Mouse (Mus musculus) neural tube, embryonic 13.5 days (tissue): ENCODE measurements around the gene Igdcc3. TPM values are rescaled to one million over a fixed set of nuclear protein-coding genes. Genes with fewer than 3 reads are reported as not detected.

Experiments
- ATAC-seq: fragments of 200-750 bp; cut with Nextera tagmentation; 2 replicates; pipeline ENCODE4 v1.8.0; 2017; ENCODE audit warnings: low read depth, mild to moderate bottlenecking, moderate TSS enrichment, moderate library complexity
- H3K27ac ChIP-seq: fragments of 300-500 bp; sonication (generic); replicated peaks from 2 replicates; pipeline ENCODE4 v1.5.1; 2015; ENCODE audit warnings: moderate library complexity, mild to moderate bottlenecking, inconsistent platforms
- H3K27me3 ChIP-seq: fragments of 300-500 bp; sonication (generic); 2 replicates; pipeline ENCODE4 v1.6.1; 2015; ENCODE audit warnings: mild to moderate bottlenecking, inconsistent platforms
- H3K36me3 ChIP-seq: fragments of 300-500 bp; sonication (generic); 2 replicates; pipeline ENCODE4 v1.6.1; 2015; ENCODE audit warnings: mild to moderate bottlenecking, inconsistent platforms
- H3K4me1 ChIP-seq: fragments of 300-500 bp; sonication (generic); replicated peaks from 2 replicates; pipeline ENCODE4 v1.6.1; 2015; ENCODE audit warnings: inconsistent platforms
- H3K4me2 ChIP-seq: fragments of 300-500 bp; sonication (generic); 2 replicates; pipeline ENCODE4 v1.6.1; 2015; ENCODE audit warnings: inconsistent platforms, mild to moderate bottlenecking, moderate library complexity
- H3K4me3 ChIP-seq: fragments of 300-500 bp; sonication (generic); 2 replicates; pipeline ENCODE4 v1.5.1; 2015; ENCODE audit warnings: mild to moderate bottlenecking, inconsistent platforms
- H3K9ac ChIP-seq: fragments of 300-500 bp; sonication (generic); 2 replicates; pipeline ENCODE4 v1.6.1; 2015; ENCODE audit warnings: moderate library complexity, mild to moderate bottlenecking, inconsistent platforms
- H3K9me3 ChIP-seq: fragments of 300-500 bp; sonication (generic); 2 replicates; pipeline ENCODE4 v1.6.1; 2016; ENCODE audit warnings: inconsistent platforms
- WGBS: fragments of 180-500 bp; shearing (Covaris S2); methylation state at CpG from one replicate; pipeline ENCODE4 v1.1.7; 2015; 5-methylcytosine and 5-hydroxymethylcytosine counted together
- polyA plus RNA-seq: library from polyadenylated mRNA; unstranded; fragments of >200 nt; fragmentation: Nextera tagmentation; extraction: Ambion mirVana; gene quantifications from 2 replicates; pipeline ENCODE4 v1.2.1, GENCODE M21; 2015

The Igdcc3 gene
- polyA plus RNA-seq, 1 experiment from 2014 or later = 12.9 TPM

- Histone ChIP-seq H3K27me3 (no peaks in the 10 kb centered on the region), H3K4me3 (no peak overlapping the region), H3K27ac (no peak overlapping the region), H3K9ac (no peak overlapping the region), H3K4me2 (no peak overlapping the region), H3K36me3 (peaks cover 14% of the 10 kb centered on the region; the same call in 1 of the 2 replicates), H3K4me1 (peaks cover 24% of the 10 kb centered on the region), H3K9me3 (no peaks in the 10 kb centered on the region)
- ATAC-seq = no peak
- WGBS = 90% methylated on average over 9 of the region's 9 CpGs
These were observed 92.4 kb downstream of the Igdcc3 start for GRCm38 (mm10) chr9:65233243-65233985.

DNA sequence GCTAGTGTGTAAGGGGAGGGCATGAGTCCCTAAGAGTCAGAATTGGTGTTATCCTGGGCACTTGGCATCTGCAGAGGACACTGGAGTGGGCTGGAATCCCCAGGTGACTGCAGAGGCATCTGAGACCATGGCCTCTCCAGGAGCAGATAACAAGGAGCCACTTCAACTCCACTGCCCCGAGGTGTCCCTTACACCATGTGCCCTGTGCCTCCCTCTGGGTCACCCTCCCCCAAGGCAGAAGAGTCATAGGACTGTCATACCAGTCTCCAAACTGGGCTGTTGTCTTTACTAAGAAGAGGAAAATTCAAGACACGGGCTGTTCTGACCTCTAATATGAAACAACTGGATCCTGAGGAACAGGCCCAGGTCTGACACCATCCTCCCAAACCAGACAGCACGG lies 93.7 kb downstream of the Igdcc3 start:
- H3K4me1 ChIP-seq = peaks cover 33% of the 10 kb centered on the region
- H3K9me3 ChIP-seq = no peaks in the 10 kb centered on the region
- H3K9ac ChIP-seq = no peak overlapping the region
- no peak overlapping the region for H3K4me3 ChIP-seq
- 81% methylated on average over 3 of the region's 3 CpGs for WGBS
- ATAC-seq = no peak
- H3K27ac ChIP-seq = no peak overlapping the region
- H3K27me3 ChIP-seq = no peaks in the 10 kb centered on the region
- peaks cover 14% of the 10 kb centered on the region; the same call in 1 of the 2 replicates for H3K36me3 ChIP-seq
- H3K4me2 ChIP-seq = no peak overlapping the region

Other genes starting within 250 kb of the Igdcc3 start
- gene Slc24a1, start 189.6 kb upstream of the Igdcc3 start, polyA plus RNA-seq = 0.04 and 0.10 TPM in 2 replicates
- gene Ints14, start 180.3 kb upstream of the Igdcc3 start, polyA plus RNA-seq = 41.4 and 41.6 TPM in 2 replicates
- gene Hacd3, start 119.5 kb upstream of the Igdcc3 start, polyA plus RNA-seq = 203 and 214 TPM in 2 replicates
- gene Dpp8, start 108.8 kb upstream of the Igdcc3 start, polyA plus RNA-seq = 37.4 and 39.3 TPM in 2 replicates
- 8.9 and 10.3 TPM in 2 replicates for gene Igdcc4, start 39.7 kb upstream of the Igdcc3 start, polyA plus RNA-seq
- gene Parp16, start 54.2 kb downstream of the Igdcc3 start, polyA plus RNA-seq = 5.4 and 6.8 TPM in 2 replicates
- 0.36 and 0.53 TPM in 2 replicates for gene Cilp, start 124.0 kb downstream of the Igdcc3 start, polyA plus RNA-seq
- 42.9 and 43.6 TPM in 2 replicates for gene Clpx, start 153.1 kb downstream of the Igdcc3 start, polyA plus RNA-seq
- gene Pdcd7, start 204.9 kb downstream of the Igdcc3 start, polyA plus RNA-seq = 10.0 and 10.9 TPM in 2 replicates
- gene Ubap1l, start 219.9 kb downstream of the Igdcc3 start, polyA plus RNA-seq = 1.6 and 2.0 TPM in 2 replicates